ENCODE assay signal across 16 mouse cellular contexts in genomic region chr2:181455899-181456298, GRCm38 (mm10). TPM values are rescaled to one million over a fixed set of nuclear protein-coding genes. Genes with fewer than 3 reads are reported as not detected.
DNase-seq lines count a peak whose midpoint lies in the region.
"Had no signal": no experiment of that assay in that cellular context is flagged by ENCODE, and none has a peak within 500 bp of the region (broad histone marks: within the 10 kb centered on the region; RNA-seq: fewer than 3 reads in every experiment).

No protein-coding gene starts in this region.

- H3K4me1 ChIP-seq in heart, embryonic 10.5 days, result peaks cover 22% of the 10 kb centered on the region

- no peaks in the 10 kb centered on the region for H3K36me3 ChIP-seq in heart, embryonic 10.5 days
- H3K36me3 ChIP-seq: limb, embryonic 13.5 days; neural tube, embryonic 12.5 days had no signal

- H3K4me3 ChIP-seq in heart, embryonic 10.5 days, result no peak overlapping the region
- H3K4me3 ChIP-seq: hindbrain, embryonic 10.5 days; layer of hippocampus, adult 2 months; left cerebral cortex, adult 2 months; limb, embryonic 13.5 days; neural tube, embryonic 12.5 days had no signal

- no peak overlapping the region for H3K27ac ChIP-seq in heart, embryonic 10.5 days
- H3K27ac ChIP-seq: hindbrain, embryonic 10.5 days; layer of hippocampus, adult 2 months; left cerebral cortex, adult 2 months; limb, embryonic 13.5 days; neural tube, embryonic 12.5 days had no signal

- H3K9me3 ChIP-seq in heart, embryonic 10.5 days, result no peaks in the 10 kb centered on the region
- H3K9me3 ChIP-seq: hindbrain, embryonic 10.5 days; limb, embryonic 13.5 days; neural tube, embryonic 12.5 days had no signal

- H3K27me3 ChIP-seq in heart, embryonic 10.5 days (ENCODE audit: insufficient read depth, poor library complexity, severe bottlenecking), result no peaks in the 10 kb centered on the region

- DNase-seq in heart, adult 9 months (ENCODE audit: low spot score in 2 of 2), result peak; percentile 35 to 42
- no peak for DNase-seq in heart, embryonic 10.5 days (ENCODE audit: low spot score)
- DNase-seq in retina, postnatal 1 day, result peak; percentile 19
- DNase-seq in retina, embryonic 14.5 days (ENCODE audit: low spot score), result no peak
- peak; percentile 41 to 73 for DNase-seq in kidney, postnatal 36 days
- DNase-seq in spleen, postnatal 10 days (ENCODE audit: low spot score in 2 of 2), result no peak
- DNase-seq in thymus, postnatal 14 days, result no peak
- DNase-seq: cerebellum, adult 11 months; gastrocnemius, postnatal 25 days; thymus, adult 2 months had no signal

- WGBS in heart, embryonic 10.5 days, result 63% methylated on average over 2 of the region's 2 CpGs

RNA-seq across cellular contexts. Expression of gene Zbtb46, which starts 3.3 kb away (rescaled TPM):
- polyA plus RNA-seq in heart, embryonic 10.5 days (2016; fragmentation: Nextera tagmentation; extraction: Ambion mirVana), result 16.5 and 18.5 TPM in 2 replicates

RNA-seq across cellular contexts. Expression of gene Abhd16b, which starts 37.1 kb away (rescaled TPM):
- 0.11 TPM in 1 of 2 replicates, not detected in the other for polyA plus RNA-seq in heart, embryonic 10.5 days (2016; fragmentation: Nextera tagmentation; extraction: Ambion mirVana)
- polyA plus RNA-seq: frontal cortex, adult 2 months had no signal

RNA-seq across cellular contexts. Expression of gene Tpd52l2, which starts 41.0 kb away (rescaled TPM):
- polyA plus RNA-seq in heart, embryonic 10.5 days (2016; fragmentation: Nextera tagmentation; extraction: Ambion mirVana), result 130 and 162 TPM in 2 replicates

Comparison
In these comparisons a context has a peak if more than half of its experiments do, and no peak if none do; other contexts are left out.
1. DNase-seq: peak in heart, adult 9 months (2 of 2), retina, postnatal 1 day (single experiment) and kidney, postnatal 36 days (2 of 2); none in heart, embryonic 10.5 days (single experiment), retina, embryonic 14.5 days (single experiment), spleen, postnatal 10 days (0 of 2) and thymus, postnatal 14 days (single experiment).